Mouse (Mus musculus) neural tube, embryonic 12.5 days (tissue): ENCODE data around the gene Chl1. TPM values are rescaled to one million over a fixed set of nuclear protein-coding genes. Genes with fewer than 3 reads are reported as not detected.

Experiments
- ATAC-seq: fragments of 200-750 bp; cut with Nextera tagmentation; 2 replicates; pipeline ENCODE4 v1.8.0; 2017; ENCODE audit warnings: low read depth, mild to moderate bottlenecking, moderate TSS enrichment, moderate library complexity; ENCODE audit not compliant: low FRiP score
- H3K27ac ChIP-seq: fragments of 300-500 bp; sonication (generic); 2 replicates; pipeline ENCODE4 v1.5.1; 2016
- H3K27me3 ChIP-seq: fragments of 300-500 bp; sonication (generic); replicated peaks from 2 replicates; pipeline ENCODE4 v1.6.1; 2016; ENCODE audit warnings: mild to moderate bottlenecking
- H3K36me3 ChIP-seq: fragments of 300-500 bp; sonication (generic); 2 replicates; pipeline ENCODE4 v1.6.1; 2016; ENCODE audit warnings: mild to moderate bottlenecking
- H3K4me1 ChIP-seq: fragments of 300-500 bp; sonication (generic); 2 replicates; pipeline ENCODE4 v1.6.1; 2016
- H3K4me2 ChIP-seq: fragments of 300-500 bp; sonication (generic); replicated peaks from 2 replicates; pipeline ENCODE4 v1.6.1; 2016; ENCODE audit warnings: mild to moderate bottlenecking
- H3K4me3 ChIP-seq: fragments of 300-500 bp; sonication (generic); 2 replicates; pipeline ENCODE4 v1.5.1; 2016
- H3K9ac ChIP-seq: fragments of 300-500 bp; sonication (generic); 2 replicates; pipeline ENCODE4 v1.6.1; 2016; ENCODE audit warnings: mild to moderate bottlenecking
- H3K9me3 ChIP-seq: fragments of 300-500 bp; sonication (generic); 2 replicates; pipeline ENCODE4 v1.6.1; 2016; ENCODE audit warnings: mild to moderate bottlenecking
- WGBS: fragments of 180-500 bp; shearing (Covaris S2); methylation state at CpG from one replicate; pipeline ENCODE4 v1.1.7; 2016; 5-methylcytosine and 5-hydroxymethylcytosine counted together
- polyA plus RNA-seq: library from polyadenylated mRNA; unstranded; fragments of >200 nt; fragmentation: Nextera tagmentation; extraction: Ambion mirVana; gene quantifications from 2 replicates; pipeline ENCODE4 v1.2.1, GENCODE M21; 2016

Chl1 gene
- polyA plus RNA-seq, 1 experiment from 2014 or later: 39.0 TPM

- Histone ChIP-seq H3K4me3 (no peak overlapping the region), H3K9me3 (no peaks in the 10 kb centered on the region), H3K4me2 (no peak overlapping the region), H3K27ac (no peak overlapping the region), H3K27me3 (no peaks in the 10 kb centered on the region), H3K36me3 (no peaks in the 10 kb centered on the region), H3K9ac (no peak overlapping the region), H3K4me1 (no peaks in the 10 kb centered on the region)
- 98% methylated on average over 1 of the region's 1 CpGs for WGBS
- ATAC-seq: no peak
These were observed 166.7 kb downstream of the Chl1 start for GRCm38 (mm10) chr6:103677072-103677471.

- ATAC-seq: peak; percentile 76
- WGBS: 15% methylated on average over 8 of the region's 8 CpGs
- H3K27ac ChIP-seq: no peak overlapping the region
- H3K9me3 ChIP-seq: no peaks in the 10 kb centered on the region
- H3K4me3 ChIP-seq: no peak overlapping the region
- H3K4me2 ChIP-seq: no peak overlapping the region
- no peaks in the 10 kb centered on the region for H3K4me1 ChIP-seq
- no peaks in the 10 kb centered on the region for H3K27me3 ChIP-seq
- no peak overlapping the region for H3K9ac ChIP-seq
- H3K36me3 ChIP-seq: no peaks in the 10 kb centered on the region
These were observed 172.6 kb downstream of the Chl1 start for GRCm38 (mm10) chr6:103682854-103683574.

- 73% methylated on average over 3 of the region's 3 CpGs for WGBS
- Histone ChIP-seq H3K9me3 (no peaks in the 10 kb centered on the region), H3K4me1 (no peaks in the 10 kb centered on the region), H3K36me3 (no peaks in the 10 kb centered on the region), H3K27ac (no peak overlapping the region), H3K4me2 (no peak overlapping the region), H3K9ac (no peak overlapping the region), H3K27me3 (no peaks in the 10 kb centered on the region), H3K4me3 (no peak overlapping the region)
- ATAC-seq: no peak
These were observed 182.1 kb downstream of the Chl1 start for GRCm38 (mm10) chr6:103692511-103692910.

- H3K9me3 ChIP-seq: no peaks in the 10 kb centered on the region
- WGBS: 63% methylated on average over 7 of the region's 7 CpGs
- no peak overlapping the region for H3K4me2 ChIP-seq
- no peaks in the 10 kb centered on the region for H3K27me3 ChIP-seq
- ATAC-seq: 0 out of 2 replicates have a peak, but pooled peaks have one; percentile 41
- H3K27ac ChIP-seq: no peak overlapping the region
- no peak overlapping the region for H3K9ac ChIP-seq
- no peaks in the 10 kb centered on the region for H3K4me1 ChIP-seq
- H3K4me3 ChIP-seq: no peak overlapping the region
- H3K36me3 ChIP-seq: no peaks in the 10 kb centered on the region
These were observed 187.1 kb downstream of the Chl1 start for GRCm38 (mm10) chr6:103697349-103698028.

- Histone ChIP-seq H3K9ac (no peak overlapping the region), H3K27ac (no peak overlapping the region), H3K9me3 (no peaks in the 10 kb centered on the region), H3K27me3 (no peaks in the 10 kb centered on the region), H3K4me3 (no peak overlapping the region), H3K36me3 (no peaks in the 10 kb centered on the region), H3K4me1 (no peaks in the 10 kb centered on the region), H3K4me2 (no peak overlapping the region)
- ATAC-seq: no peak
- 89% methylated on average over 1 of the region's 1 CpGs for WGBS
These were observed 189.1 kb downstream of the Chl1 start for GRCm38 (mm10) chr6:103699482-103699881.

- WGBS: 91% methylated on average over 1 of the region's 1 CpGs
- ATAC-seq: no peak
These were observed 189.5 kb downstream of the Chl1 start for GRCm38 (mm10) chr6:103699895-103700294.

GRCm38 (mm10) chr6:103700336-103700735, 189.9 kb downstream of the Chl1 start:
- 85% methylated on average over 7 of the region's 7 CpGs for WGBS
- no peaks in the 10 kb centered on the region for H3K4me1 ChIP-seq
- H3K36me3 ChIP-seq: no peaks in the 10 kb centered on the region
- no peaks in the 10 kb centered on the region for H3K9me3 ChIP-seq
- no peak overlapping the region for H3K9ac ChIP-seq
- H3K27me3 ChIP-seq: no peaks in the 10 kb centered on the region
- no peak overlapping the region for H3K4me2 ChIP-seq
- H3K27ac ChIP-seq: no peak overlapping the region
- no peak for ATAC-seq
- H3K4me3 ChIP-seq: no peak overlapping the region

More at GRCm38 (mm10) chr6:103699895-103700294, 189.5 kb downstream of the Chl1 start:
- Histone ChIP-seq H3K27me3 (no peaks in the 10 kb centered on the region), H3K4me3 (no peak overlapping the region), H3K4me1 (no peaks in the 10 kb centered on the region), H3K27ac (no peak overlapping the region), H3K9me3 (no peaks in the 10 kb centered on the region), H3K4me2 (no peak overlapping the region), H3K36me3 (no peaks in the 10 kb centered on the region), H3K9ac (no peak overlapping the region)

- no peaks in the 10 kb centered on the region for H3K4me1 ChIP-seq
- no peak overlapping the region for H3K27ac ChIP-seq
- no peak overlapping the region for H3K4me2 ChIP-seq
- H3K36me3 ChIP-seq: 0 out of 2 replicates have a peak, but pooled peaks cover 3% of the 10 kb centered on the region
- no peak for ATAC-seq
- H3K27me3 ChIP-seq: no peaks in the 10 kb centered on the region
- WGBS: 84% methylated on average over 3 of the region's 3 CpGs
- H3K9me3 ChIP-seq: no peaks in the 10 kb centered on the region
- no peak overlapping the region for H3K9ac ChIP-seq
- no peak overlapping the region for H3K4me3 ChIP-seq
These were observed 196.0 kb downstream of the Chl1 start for GRCm38 (mm10) chr6:103706366-103706765.

GRCm38 (mm10) chr6:103739291-103739690, 228.9 kb downstream of the Chl1 start:
- Histone ChIP-seq H3K9ac (no peak overlapping the region), H3K27ac (no peak overlapping the region), H3K27me3 (no peaks in the 10 kb centered on the region), H3K4me3 (no peak overlapping the region), H3K4me2 (no peak overlapping the region), H3K9me3 (no peaks in the 10 kb centered on the region), H3K36me3 (no peaks in the 10 kb centered on the region), H3K4me1 (no peaks in the 10 kb centered on the region)
- ATAC-seq: no peak

GRCm38 (mm10) chr6:103742784-103743183, 232.4 kb downstream of the Chl1 start:
- no peak overlapping the region for H3K4me3 ChIP-seq
- ATAC-seq: no peak
- 59% methylated on average over 3 of the region's 3 CpGs for WGBS

GRCm38 (mm10) chr6:103746103-103746502, 235.7 kb downstream of the Chl1 start:
- ATAC-seq: no peak
- H3K36me3 ChIP-seq: no peaks in the 10 kb centered on the region
- H3K4me1 ChIP-seq: no peaks in the 10 kb centered on the region
- no peaks in the 10 kb centered on the region for H3K9me3 ChIP-seq
- 35% methylated on average over 4 of the region's 4 CpGs for WGBS
- H3K4me3 ChIP-seq: no peak overlapping the region
- no peak overlapping the region for H3K9ac ChIP-seq
- no peak overlapping the region for H3K4me2 ChIP-seq
- no peaks in the 10 kb centered on the region for H3K27me3 ChIP-seq
- H3K27ac ChIP-seq: no peak overlapping the region

More at GRCm38 (mm10) chr6:103742784-103743183, 232.4 kb downstream of the Chl1 start:
- Histone ChIP-seq H3K9ac (no peak overlapping the region), H3K4me2 (no peak overlapping the region), H3K36me3 (no peaks in the 10 kb centered on the region), H3K27ac (no peak overlapping the region), H3K4me1 (no peaks in the 10 kb centered on the region), H3K27me3 (no peaks in the 10 kb centered on the region), H3K9me3 (no peaks in the 10 kb centered on the region)

GRCm38 (mm10) chr6:103749122-103749773, 238.9 kb downstream of the Chl1 start:
- no peak for ATAC-seq
- Histone ChIP-seq H3K27me3 (no peaks in the 10 kb centered on the region), H3K9ac (no peak overlapping the region), H3K27ac (no peak overlapping the region), H3K4me3 (no peak overlapping the region), H3K36me3 (no peaks in the 10 kb centered on the region), H3K4me1 (no peaks in the 10 kb centered on the region), H3K4me2 (no peak overlapping the region), H3K9me3 (no peaks in the 10 kb centered on the region)
- 62% methylated on average over 16 of the region's 16 CpGs for WGBS
